Mouse (Mus musculus) intestine, embryonic 15.5 days (tissue): ENCODE results near the gene Snrpa. TPM values are rescaled to one million over a fixed set of nuclear protein-coding genes. Genes with fewer than 3 reads are reported as not detected.
"Not testable (repeated sequence)": the region's sequence is repeated elsewhere in the genome, so short reads cannot be mapped to it uniquely, and the experiment has no call there.

ENCODE experiments used
- ATAC-seq: fragments of 200-750 bp; cut with Nextera tagmentation; 2 replicates; pipeline ENCODE4 v1.8.0; 2017; ENCODE audit warnings: moderate TSS enrichment, moderate library complexity
- H3K27ac ChIP-seq: fragments of 300-500 bp; sonication (generic); 2 replicates; pipeline ENCODE4 v1.5.1; 2015; ENCODE audit warnings: mild to moderate bottlenecking, inconsistent platforms
- H3K27me3 ChIP-seq: fragments of 300-500 bp; sonication (generic); replicated peaks from 2 replicates; pipeline ENCODE4 v1.6.1; 2015; ENCODE audit warnings: inconsistent platforms
- H3K36me3 ChIP-seq: fragments of 300-500 bp; sonication (generic); 2 replicates; pipeline ENCODE4 v1.6.1; 2015; ENCODE audit warnings: inconsistent platforms
- H3K4me1 ChIP-seq: fragments of 300-500 bp; sonication (generic); replicated peaks from 2 replicates; pipeline ENCODE4 v1.6.1; 2015; ENCODE audit warnings: inconsistent platforms
- H3K4me2 ChIP-seq: fragments of 300-500 bp; sonication (generic); replicated peaks from 2 replicates; pipeline ENCODE4 v1.6.1; 2015; ENCODE audit warnings: mild to moderate bottlenecking, inconsistent platforms
- H3K4me3 ChIP-seq: fragments of 300-500 bp; sonication (generic); replicated peaks from 2 replicates; pipeline ENCODE4 v1.5.1; 2015; ENCODE audit warnings: inconsistent platforms
- H3K9ac ChIP-seq: fragments of 300-500 bp; sonication (generic); 2 replicates; pipeline ENCODE4 v1.6.1; 2015; ENCODE audit warnings: inconsistent platforms
- H3K9me3 ChIP-seq: fragments of 300-500 bp; sonication (generic); 2 replicates; pipeline ENCODE4 v1.6.1; 2016; ENCODE audit warnings: inconsistent platforms
- WGBS: fragments of 180-500 bp; shearing (Covaris S2); methylation state at CpG from one replicate; pipeline ENCODE4 v1.1.7; 2015; 5-methylcytosine and 5-hydroxymethylcytosine counted together
- polyA plus RNA-seq: library from polyadenylated mRNA; unstranded; fragments of >200 nt; fragmentation: Nextera tagmentation; extraction: Ambion mirVana; gene quantifications from 2 replicates; pipeline ENCODE4 v1.2.1, GENCODE M21; 2015

Snrpa gene
- 223 and 249 TPM in 2 replicates for polyA plus RNA-seq

- ATAC-seq = peak; percentile 99
- peak within 1 kb of the TSS; percentile 91 for H3K9ac ChIP-seq
- WGBS = under 1% methylated on average over 64 of the region's 64 CpGs
- H3K9me3 ChIP-seq = no peaks in the 10 kb centered on the region
- H3K36me3 ChIP-seq = peaks cover 25% of the 10 kb centered on the region
- H3K27me3 ChIP-seq = no peaks in the 10 kb centered on the region
- H3K4me1 ChIP-seq = peaks cover 13% of the 10 kb centered on the region
- peak within 1 kb of the TSS; percentile 80 for H3K4me3 ChIP-seq
- peak within 1 kb of the TSS; percentile 80 for H3K4me2 ChIP-seq
- H3K27ac ChIP-seq = peak within 1 kb of the TSS; percentile 100
Observed at GRCm38 (mm10) chr7:27195681-27196611, at the start of gene Snrpa, which contains the start of gene BC024978. Snrpa (minus strand) TSS chr7:27196271. BC024978 (plus strand) TSS chr7:27195781.

GRCm38 (mm10) chr7:27244088-27244487 is 48.0 kb upstream of the Snrpa start:
- 88% methylated on average over 2 of the region's 2 CpGs for WGBS
- H3K27me3 ChIP-seq, H3K27ac ChIP-seq, H3K9ac ChIP-seq, ATAC-seq, H3K9me3 ChIP-seq, H3K36me3 ChIP-seq, H3K4me3 ChIP-seq, H3K4me1 ChIP-seq, H3K4me2 ChIP-seq: not testable (repeated sequence)

- Histone ChIP-seq H3K27me3 (no peaks in the 10 kb centered on the region), H3K27ac (no peak overlapping the region), H3K36me3 (peaks cover 8% of the 10 kb centered on the region; the same call in 1 of the 2 replicates), H3K9ac (no peak overlapping the region), H3K4me3 (no peak overlapping the region), H3K4me1 (no peaks in the 10 kb centered on the region), H3K4me2 (no peak overlapping the region), H3K9me3 (no peaks in the 10 kb centered on the region)
- 55% methylated on average over 8 of the region's 8 CpGs for WGBS
- ATAC-seq = no peak
Observed at GRCm38 (mm10) chr7:27243211-27243610, 47.1 kb upstream of the Snrpa start.

- ATAC-seq = no peak
- Histone ChIP-seq H3K27ac (no peak overlapping the region), H3K27me3 (no peaks in the 10 kb centered on the region), H3K4me2 (no peak overlapping the region), H3K9ac (no peak overlapping the region), H3K9me3 (no peaks in the 10 kb centered on the region), H3K4me1 (peaks cover 6% of the 10 kb centered on the region), H3K4me3 (no peak overlapping the region), H3K36me3 (0 out of 2 replicates have a peak, but pooled peaks cover 7% of the 10 kb centered on the region)
- 86% methylated on average over 5 of the region's 5 CpGs for WGBS
Observed at GRCm38 (mm10) chr7:27238568-27238967, 42.5 kb upstream of the Snrpa start.

GRCm38 (mm10) chr7:27237527-27237926 is 41.5 kb upstream of the Snrpa start:
- 85% methylated on average over 2 of the region's 2 CpGs for WGBS
- Histone ChIP-seq H3K4me2 (no peak overlapping the region), H3K4me1 (peaks cover 10% of the 10 kb centered on the region), H3K4me3 (no peak overlapping the region), H3K9ac (no peak overlapping the region), H3K9me3 (no peaks in the 10 kb centered on the region), H3K27ac (no peak overlapping the region), H3K27me3 (no peaks in the 10 kb centered on the region), H3K36me3 (0 out of 2 replicates have a peak, but pooled peaks cover 2% of the 10 kb centered on the region)
- no peak for ATAC-seq

GRCm38 (mm10) chr7:27235726-27236125 is 39.7 kb upstream of the Snrpa start:
- H3K9me3 ChIP-seq = no peaks in the 10 kb centered on the region
- no peak overlapping the region for H3K4me3 ChIP-seq
- no peaks in the 10 kb centered on the region for H3K27me3 ChIP-seq
- WGBS = 89% methylated on average over 2 of the region's 2 CpGs
- no peak overlapping the region for H3K9ac ChIP-seq
- peaks cover 16% of the 10 kb centered on the region for H3K4me1 ChIP-seq
- ATAC-seq = no peak
- H3K36me3 ChIP-seq = 0 out of 2 replicates have a peak, but pooled peaks cover 2% of the 10 kb centered on the region
- H3K4me2 ChIP-seq = no peak overlapping the region
- H3K27ac ChIP-seq = no peak overlapping the region

- peak overlapping the region; percentile 79 for H3K4me2 ChIP-seq
- no peaks in the 10 kb centered on the region for H3K27me3 ChIP-seq
- 5% methylated on average over 5 of the region's 6 CpGs for WGBS
- peak overlapping the region; percentile 66 for H3K4me3 ChIP-seq
- H3K27ac ChIP-seq = peak overlapping the region; percentile 40; the same call in 1 of the 2 replicates
- peak overlapping the region; percentile 59 for H3K9ac ChIP-seq
- 0 out of 2 replicates have a peak, but pooled peaks cover 2% of the 10 kb centered on the region for H3K36me3 ChIP-seq
- H3K4me1 ChIP-seq = peaks cover 21% of the 10 kb centered on the region
- peak; percentile 28; the same call in 1 of the 2 replicates for ATAC-seq
- no peaks in the 10 kb centered on the region for H3K9me3 ChIP-seq
Observed at GRCm38 (mm10) chr7:27233300-27233699, 37.2 kb upstream of the Snrpa start.

- 0% methylated on average over 25 of the region's 25 CpGs for WGBS
- Histone ChIP-seq H3K27me3 (no peaks in the 10 kb centered on the region), H3K4me3 (peak within 1 kb of the TSS; percentile 66), H3K36me3 (0 out of 2 replicates have a peak, but pooled peaks cover 2% of the 10 kb centered on the region), H3K9me3 (no peaks in the 10 kb centered on the region), H3K9ac (peak within 1 kb of the TSS; percentile 59), H3K27ac (peak within 1 kb of the TSS; percentile 56), H3K4me1 (peaks cover 21% of the 10 kb centered on the region), H3K4me2 (peak within 1 kb of the TSS; percentile 79)
- ATAC-seq = peak; percentile 91
Observed at GRCm38 (mm10) chr7:27232781-27233281, 36.8 kb upstream of the Snrpa start, which contains the start of gene Coq8b. Coq8b (plus strand) TSS chr7:27233023.

GRCm38 (mm10) chr7:27231693-27232331 is 35.7 kb upstream of the Snrpa start:
- Histone ChIP-seq H3K9me3 (no peaks in the 10 kb centered on the region), H3K36me3 (no peaks in the 10 kb centered on the region), H3K4me3 (no peak overlapping the region), H3K27me3 (no peaks in the 10 kb centered on the region), H3K27ac (peak overlapping the region; percentile 56), H3K9ac (no peak overlapping the region), H3K4me1 (peaks cover 28% of the 10 kb centered on the region), H3K4me2 (peak overlapping the region; percentile 79)
- 54% methylated on average over 7 of the region's 7 CpGs for WGBS
- ATAC-seq = no peak

GRCm38 (mm10) chr7:27230781-27231180 is 34.7 kb upstream of the Snrpa start:
- no peak overlapping the region for H3K4me3 ChIP-seq
- H3K36me3 ChIP-seq = no peaks in the 10 kb centered on the region
- no peaks in the 10 kb centered on the region for H3K27me3 ChIP-seq
- WGBS = 79% methylated on average over 4 of the region's 4 CpGs
- no peak for ATAC-seq
- H3K4me2 ChIP-seq = no peak overlapping the region
- H3K9ac ChIP-seq = no peak overlapping the region
- H3K9me3 ChIP-seq = no peaks in the 10 kb centered on the region
- H3K27ac ChIP-seq = no peak overlapping the region
- H3K4me1 ChIP-seq = peaks cover 38% of the 10 kb centered on the region

- 16% methylated on average over 6 of the region's 6 CpGs for WGBS
- no peak for ATAC-seq
Observed at GRCm38 (mm10) chr7:27228865-27229264, 32.8 kb upstream of the Snrpa start.

GRCm38 (mm10) chr7:27228281-27228821 is 32.3 kb upstream of the Snrpa start, which contains the start of gene Itpkc:
Itpkc (minus strand) TSS chr7:27228661.
- Histone ChIP-seq H3K4me2 (peak within 1 kb of the TSS; percentile 78), H3K9me3 (no peaks in the 10 kb centered on the region), H3K36me3 (no peaks in the 10 kb centered on the region), H3K4me1 (peaks cover 52% of the 10 kb centered on the region), H3K9ac (peak within 1 kb of the TSS; percentile 85), H3K4me3 (peak within 1 kb of the TSS; percentile 95), H3K27me3 (no peaks in the 10 kb centered on the region), H3K27ac (peak within 1 kb of the TSS; percentile 90)
- under 1% methylated on average over 49 of the region's 49 CpGs for WGBS
- ATAC-seq = peak; percentile 84

More at GRCm38 (mm10) chr7:27228865-27229264, 32.8 kb upstream of the Snrpa start:
- H3K27ac ChIP-seq = peak overlapping the region; percentile 86
- H3K27me3 ChIP-seq = no peaks in the 10 kb centered on the region
- peak overlapping the region; percentile 95 for H3K4me3 ChIP-seq
- no peaks in the 10 kb centered on the region for H3K9me3 ChIP-seq
- H3K9ac ChIP-seq = peak overlapping the region; percentile 85
- peaks cover 52% of the 10 kb centered on the region for H3K4me1 ChIP-seq
- peak overlapping the region; percentile 78 for H3K4me2 ChIP-seq
- H3K36me3 ChIP-seq = no peaks in the 10 kb centered on the region
